Mouse (Mus musculus): ENCODE results near the gene Trpm8. TPM values are rescaled to one million over a fixed set of nuclear protein-coding genes. Genes with fewer than 3 reads are reported as not detected.

Gene Trpm8
- polyA plus RNA-seq, 1 experiment from 2014 or later = not detected

DNA sequence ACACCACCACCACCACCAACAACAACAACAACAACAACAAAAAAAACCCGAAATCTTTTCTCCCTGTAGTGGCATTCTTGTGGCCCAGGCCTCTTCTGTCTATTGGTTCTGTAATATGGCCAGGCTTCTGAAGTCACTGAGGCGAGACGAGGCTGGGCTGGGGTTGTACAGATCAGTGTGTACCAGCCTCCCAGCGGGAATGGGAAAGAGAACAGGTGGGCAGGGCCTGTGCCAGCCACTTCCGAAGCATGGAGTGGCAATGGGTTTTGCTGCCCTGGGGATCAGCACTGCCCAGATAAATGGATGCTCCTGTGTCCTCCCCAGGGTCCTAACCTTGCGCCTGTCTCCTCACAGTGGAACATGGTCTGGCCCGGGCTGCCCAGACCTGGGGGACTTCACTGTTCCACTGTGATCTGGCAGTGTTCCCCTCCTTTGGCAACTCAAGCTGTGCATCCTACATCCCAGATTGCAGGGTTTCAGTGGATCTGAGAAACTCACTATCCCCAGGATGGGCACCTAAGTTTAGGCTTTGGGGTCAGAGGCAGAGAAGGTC is 80.7 kb downstream of the Trpm8 start:
- no peaks in the 10 kb centered on the region for H3K36me3 ChIP-seq (ENCODE audit: control insufficient read depth, insufficient read depth, low read length)
- H3K9ac ChIP-seq (ENCODE audit: low read length) = no peak overlapping the region
- H3K27me3 ChIP-seq (ENCODE audit: control insufficient read depth, insufficient read depth, low read length) = no peaks in the 10 kb centered on the region
- H3K27ac ChIP-seq (replicated peaks; ENCODE audit: low read depth, low read length) = no peak overlapping the region
- ATAC-seq (ENCODE audit: insufficient number of reproducible peaks, low FRiP score, low TSS enrichment, low read depth) = 0 out of 2 replicates have a peak, but pooled peaks have one; percentile 44
- no peak overlapping the region for H3K4me2 ChIP-seq (ENCODE audit: low read depth, severe bottlenecking)
- 78% methylated on average over 7 of the region's 7 CpGs for WGBS
- DNase-seq (ENCODE audit: low spot score) = no peak
- H3K4me3 ChIP-seq (ENCODE audit: low read depth, low read length) = no peak overlapping the region
- H3K4me1 ChIP-seq (ENCODE audit: control insufficient read depth, insufficient read depth, low read length) = no peaks in the 10 kb centered on the region
- H3K9me3 ChIP-seq (ENCODE audit: control insufficient read depth, low read length) = no peaks in the 10 kb centered on the region

DNA sequence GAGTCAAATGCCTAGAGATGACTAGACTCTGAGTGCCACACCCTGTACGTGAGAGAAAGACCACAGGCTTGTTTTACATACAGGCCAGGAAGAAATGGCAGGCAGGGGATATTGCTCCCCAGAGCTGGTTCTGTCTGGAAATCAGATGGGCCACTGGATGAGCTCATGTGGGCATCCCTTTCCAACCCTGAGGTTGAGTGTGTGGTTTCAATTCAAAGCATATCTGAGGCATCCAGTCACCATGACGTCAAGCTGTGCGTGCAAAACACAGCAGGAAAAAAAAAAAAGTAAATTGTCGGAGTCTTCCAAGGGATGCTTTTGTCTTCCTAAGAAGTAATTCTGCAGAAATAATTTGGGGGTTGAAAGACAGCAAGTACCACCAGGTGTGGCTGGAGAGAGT is 83.6 kb downstream of the Trpm8 start:
- ATAC-seq (ENCODE audit: insufficient number of reproducible peaks, low FRiP score, low TSS enrichment, low read depth) (no peak), DNase-seq (ENCODE audit: low spot score) (no peak)
- H3K9ac ChIP-seq (ENCODE audit: low read length) = no peak overlapping the region
- H3K4me3 ChIP-seq (ENCODE audit: low read depth, low read length) = no peak overlapping the region
- no peaks in the 10 kb centered on the region for H3K9me3 ChIP-seq (ENCODE audit: control insufficient read depth, low read length)
- no peak overlapping the region for H3K4me2 ChIP-seq (ENCODE audit: low read depth, severe bottlenecking)
- H3K36me3 ChIP-seq (ENCODE audit: control insufficient read depth, insufficient read depth, low read length) = no peaks in the 10 kb centered on the region
- no peaks in the 10 kb centered on the region for H3K4me1 ChIP-seq (ENCODE audit: control insufficient read depth, insufficient read depth, low read length)
- H3K27me3 ChIP-seq (ENCODE audit: control insufficient read depth, insufficient read depth, low read length) = no peaks in the 10 kb centered on the region
- H3K27ac ChIP-seq (replicated peaks; ENCODE audit: low read depth, low read length) = no peak overlapping the region
- WGBS = 76% methylated on average over 4 of the region's 4 CpGs

DNA sequence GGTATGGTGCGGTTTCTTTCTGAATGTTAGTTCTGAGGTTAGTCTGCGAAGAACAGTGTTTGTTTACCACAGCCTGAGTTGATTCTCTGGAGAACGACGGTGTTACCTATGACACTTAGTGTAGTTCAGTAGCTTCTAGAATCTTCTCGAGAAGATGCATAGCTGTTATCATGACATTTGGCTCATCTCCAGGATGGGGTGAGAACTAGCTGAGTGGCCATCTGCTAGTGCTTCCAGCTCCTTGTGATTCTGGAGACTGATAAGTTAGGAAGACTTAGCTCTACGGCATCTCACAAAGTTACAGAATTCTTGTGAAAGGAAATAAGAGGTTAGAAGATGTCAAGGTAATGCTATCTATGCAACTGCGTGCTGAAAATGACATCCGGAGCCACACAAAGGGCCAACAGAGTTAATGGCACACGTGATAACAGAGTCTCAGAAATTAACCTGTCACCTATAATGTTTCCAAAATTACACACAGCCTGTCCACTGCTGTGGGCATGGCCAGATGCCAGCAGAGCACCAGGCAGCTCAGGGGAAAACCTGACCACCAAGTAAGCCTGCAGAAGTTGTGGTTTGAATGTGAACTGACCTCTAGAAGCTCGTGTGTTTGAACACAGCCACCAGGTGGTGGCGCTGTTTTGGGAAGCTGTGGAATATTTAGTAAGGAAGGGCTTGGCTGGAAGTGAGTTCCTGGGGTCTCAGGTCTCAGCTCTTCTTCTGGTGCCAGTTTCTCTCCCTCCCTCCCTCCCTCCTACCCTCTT is 89.6 kb downstream of the Trpm8 start:
- Histone ChIP-seq H3K9me3 (ENCODE audit: control insufficient read depth, low read length) (0 out of 2 replicates have a peak, but pooled peaks cover 2% of the 10 kb centered on the region), H3K36me3 (ENCODE audit: control insufficient read depth, insufficient read depth, low read length) (no peaks in the 10 kb centered on the region), H3K9ac (ENCODE audit: low read length) (no peak overlapping the region), H3K4me3 (ENCODE audit: low read depth, low read length) (no peak overlapping the region), H3K4me2 (ENCODE audit: low read depth, severe bottlenecking) (no peak overlapping the region), H3K27me3 (ENCODE audit: control insufficient read depth, insufficient read depth, low read length) (no peaks in the 10 kb centered on the region), H3K27ac (replicated peaks; ENCODE audit: low read depth, low read length) (no peak overlapping the region), H3K4me1 (ENCODE audit: control insufficient read depth, insufficient read depth, low read length) (no peaks in the 10 kb centered on the region)
- DNase-seq (ENCODE audit: low spot score) (no peak), ATAC-seq (ENCODE audit: insufficient number of reproducible peaks, low FRiP score, low TSS enrichment, low read depth) (no peak)
- WGBS = 80% methylated on average over 11 of the region's 11 CpGs

DNA sequence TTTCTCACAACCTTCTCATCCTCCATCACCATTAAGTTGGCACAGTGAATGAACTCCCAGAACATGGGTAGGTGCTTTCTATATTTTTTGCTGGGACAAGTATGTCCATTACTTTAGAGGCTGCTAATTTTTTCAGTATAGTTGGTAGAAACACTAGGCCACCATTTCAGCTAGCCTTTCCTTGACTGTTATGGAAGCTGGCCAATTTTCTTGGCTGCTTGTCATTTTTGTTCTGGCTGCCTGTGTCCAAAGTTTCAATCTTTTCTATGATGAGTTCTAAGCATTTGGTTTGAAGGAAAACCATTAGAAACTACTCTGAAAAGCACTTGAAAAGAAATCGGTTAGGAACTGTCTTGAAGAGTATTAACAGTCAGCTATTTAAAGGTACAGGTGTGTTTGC is 101.0 kb downstream of the Trpm8 start:
- Histone ChIP-seq H3K27me3 (ENCODE audit: control insufficient read depth, insufficient read depth, low read length) (no peaks in the 10 kb centered on the region), H3K4me2 (ENCODE audit: low read depth, severe bottlenecking) (no peak overlapping the region), H3K27ac (replicated peaks; ENCODE audit: low read depth, low read length) (no peak overlapping the region), H3K4me3 (ENCODE audit: low read depth, low read length) (no peak overlapping the region), H3K9me3 (ENCODE audit: control insufficient read depth, low read length) (no peaks in the 10 kb centered on the region; the same call in 1 of the 2 replicates), H3K4me1 (ENCODE audit: control insufficient read depth, insufficient read depth, low read length) (no peaks in the 10 kb centered on the region), H3K9ac (ENCODE audit: low read length) (no peak overlapping the region), H3K36me3 (ENCODE audit: control insufficient read depth, insufficient read depth, low read length) (no peaks in the 10 kb centered on the region)
- no peak for ATAC-seq (ENCODE audit: insufficient number of reproducible peaks, low FRiP score, low TSS enrichment, low read depth)
- 95% methylated on average over 1 of the region's 1 CpGs for WGBS
- DNase-seq (ENCODE audit: low spot score) = no peak

- 69% methylated on average over 4 of the region's 4 CpGs for WGBS
- Histone ChIP-seq H3K4me1 (ENCODE audit: control insufficient read depth, insufficient read depth, low read length) (no peaks in the 10 kb centered on the region), H3K4me2 (ENCODE audit: low read depth, severe bottlenecking) (no peak overlapping the region), H3K9ac (ENCODE audit: low read length) (no peak overlapping the region), H3K36me3 (ENCODE audit: control insufficient read depth, insufficient read depth, low read length) (no peaks in the 10 kb centered on the region), H3K27me3 (ENCODE audit: control insufficient read depth, insufficient read depth, low read length) (no peaks in the 10 kb centered on the region), H3K27ac (replicated peaks; ENCODE audit: low read depth, low read length) (no peak overlapping the region), H3K9me3 (ENCODE audit: control insufficient read depth, low read length) (no peaks in the 10 kb centered on the region), H3K4me3 (ENCODE audit: low read depth, low read length) (no peak overlapping the region)
- no peak for DNase-seq (ENCODE audit: low spot score)
- ATAC-seq (ENCODE audit: insufficient number of reproducible peaks, low FRiP score, low TSS enrichment, low read depth) = no peak
Observed at GRCm38 (mm10) chr1:88391632-88392031, 114.2 kb downstream of the Trpm8 start.

DNA sequence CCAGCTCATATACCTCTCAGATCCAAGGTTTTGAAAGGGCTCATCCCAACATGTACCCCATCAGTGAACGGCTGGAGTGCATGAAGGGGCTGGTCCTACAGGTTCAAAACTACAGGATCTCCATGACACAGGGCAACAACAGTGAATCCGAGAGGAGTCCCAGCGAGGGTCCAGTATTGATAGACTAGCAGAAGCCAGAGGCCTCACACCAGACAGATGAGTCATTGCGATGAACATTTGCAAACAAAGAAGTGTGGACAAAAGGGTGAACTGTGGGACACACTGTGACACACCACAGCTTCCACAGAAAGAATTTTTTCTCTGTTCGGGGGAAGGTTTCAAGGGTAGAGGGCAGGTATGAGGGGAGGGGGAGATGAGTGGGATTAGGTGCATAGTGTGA is 115.9 kb downstream of the Trpm8 start:
- no peak overlapping the region for H3K27ac ChIP-seq (replicated peaks; ENCODE audit: low read depth, low read length)
- no peaks in the 10 kb centered on the region for H3K27me3 ChIP-seq (ENCODE audit: control insufficient read depth, insufficient read depth, low read length)
- DNase-seq (ENCODE audit: low spot score) (no peak), ATAC-seq (ENCODE audit: insufficient number of reproducible peaks, low FRiP score, low TSS enrichment, low read depth) (no peak)
- H3K9ac ChIP-seq (ENCODE audit: low read length) = no peak overlapping the region
- no peak overlapping the region for H3K4me3 ChIP-seq (ENCODE audit: low read depth, low read length)
- no peaks in the 10 kb centered on the region for H3K9me3 ChIP-seq (ENCODE audit: control insufficient read depth, low read length)
- 94% methylated on average over 5 of the region's 5 CpGs for WGBS
- no peak overlapping the region for H3K4me2 ChIP-seq (ENCODE audit: low read depth, severe bottlenecking)
- no peaks in the 10 kb centered on the region for H3K4me1 ChIP-seq (ENCODE audit: control insufficient read depth, insufficient read depth, low read length)
- H3K36me3 ChIP-seq (ENCODE audit: control insufficient read depth, insufficient read depth, low read length) = no peaks in the 10 kb centered on the region

- 74% methylated on average over 3 of the region's 3 CpGs for WGBS
- no peaks in the 10 kb centered on the region for H3K27me3 ChIP-seq (ENCODE audit: control insufficient read depth, insufficient read depth, low read length)
- DNase-seq (ENCODE audit: low spot score) = no peak
- peaks cover 8% of the 10 kb centered on the region for H3K4me1 ChIP-seq (ENCODE audit: control insufficient read depth, insufficient read depth, low read length)
- no peak overlapping the region for H3K4me2 ChIP-seq (ENCODE audit: low read depth, severe bottlenecking)
- H3K27ac ChIP-seq (replicated peaks; ENCODE audit: low read depth, low read length) = no peak overlapping the region
- no peak overlapping the region for H3K9ac ChIP-seq (ENCODE audit: low read length)
- no peaks in the 10 kb centered on the region for H3K36me3 ChIP-seq (ENCODE audit: control insufficient read depth, insufficient read depth, low read length)
- no peaks in the 10 kb centered on the region for H3K9me3 ChIP-seq (ENCODE audit: control insufficient read depth, low read length)
- ATAC-seq (ENCODE audit: insufficient number of reproducible peaks, low FRiP score, low TSS enrichment, low read depth) = no peak
- no peak overlapping the region for H3K4me3 ChIP-seq (ENCODE audit: low read depth, low read length)
Observed at GRCm38 (mm10) chr1:88403378-88403777, 125.9 kb downstream of the Trpm8 start.

DNA sequence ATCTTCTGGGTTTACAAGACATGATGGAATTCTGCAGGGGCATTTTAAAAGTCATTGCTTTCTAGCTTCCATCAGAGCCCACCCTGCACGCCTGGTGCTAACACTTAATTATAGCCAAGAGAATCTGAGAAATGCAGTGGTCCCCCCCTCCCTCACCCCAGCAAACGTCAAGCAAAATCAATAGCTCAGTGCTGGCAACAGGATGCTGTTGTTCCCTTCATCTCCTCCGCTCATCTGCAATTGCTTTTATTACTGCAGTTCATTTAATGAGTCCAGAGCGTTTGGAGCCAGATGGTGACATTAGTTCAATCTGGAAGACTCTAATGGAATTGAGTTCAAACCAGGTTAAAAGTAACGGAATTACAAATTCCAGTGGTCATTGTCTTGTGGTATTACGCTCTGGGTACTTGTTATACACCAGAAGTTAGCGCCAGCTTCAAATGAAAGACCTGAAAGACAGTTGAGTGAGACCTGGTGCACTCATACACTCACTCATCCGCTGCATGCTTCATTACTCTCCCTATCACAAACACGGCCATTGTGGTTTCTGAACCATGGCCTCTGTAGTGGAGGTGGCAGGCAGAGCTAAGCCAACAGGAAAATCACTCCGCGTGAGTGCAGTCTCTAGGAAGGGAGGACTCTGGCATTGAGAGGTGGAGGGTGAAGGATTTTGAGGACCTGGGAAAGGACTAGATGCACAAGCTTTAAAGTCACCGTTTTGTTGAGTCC is 128.8 kb downstream of the Trpm8 start:
- Histone ChIP-seq H3K27ac (replicated peaks; ENCODE audit: low read depth, low read length) (no peak overlapping the region), H3K4me1 (ENCODE audit: control insufficient read depth, insufficient read depth, low read length) (peaks cover 8% of the 10 kb centered on the region), H3K4me2 (ENCODE audit: low read depth, severe bottlenecking) (no peak overlapping the region), H3K9ac (ENCODE audit: low read length) (no peak overlapping the region), H3K4me3 (ENCODE audit: low read depth, low read length) (no peak overlapping the region), H3K27me3 (ENCODE audit: control insufficient read depth, insufficient read depth, low read length) (no peaks in the 10 kb centered on the region), H3K9me3 (ENCODE audit: control insufficient read depth, low read length) (no peaks in the 10 kb centered on the region), H3K36me3 (ENCODE audit: control insufficient read depth, insufficient read depth, low read length) (no peaks in the 10 kb centered on the region)
- DNase-seq (ENCODE audit: low spot score) (no peak), ATAC-seq (ENCODE audit: insufficient number of reproducible peaks, low FRiP score, low TSS enrichment, low read depth) (no peak)
- WGBS = 55% methylated on average over 12 of the region's 12 CpGs

Measured in limb, embryonic 11.5 days (tissue).